Mouse (Mus musculus): ENCODE results near the gene Etv5. TPM values are rescaled to one million over a fixed set of nuclear protein-coding genes. Genes with fewer than 3 reads are reported as not detected.

The Etv5 gene
- polyA plus RNA-seq (2014; fragmentation: Nextera tagmentation; extraction: Ambion mirVana) = 10.1 and 13.4 TPM in 2 replicates

GRCm38 (mm10) chr16:22439499-22440177 lies at the start of gene Etv5:
Gene Etv5 (minus strand): TSS chr16:22439719.
- peak; percentile 98 for DNase-seq (ENCODE audit: low spot score, missing footprints)
- ATAC-seq (ENCODE audit: low FRiP score) = peak; percentile 99
- Histone ChIP-seq H3K9me3 (ENCODE audit: control insufficient read depth, low read length) (no peaks in the 10 kb centered on the region), H3K27me3 (ENCODE audit: control insufficient read depth, insufficient read depth, low read length) (peaks cover 42% of the 10 kb centered on the region), H3K36me3 (ENCODE audit: control insufficient read depth, insufficient read depth, low read length) (no peaks in the 10 kb centered on the region), H3K27ac (ENCODE audit: low read depth, low read length) (no peak within 1 kb of the TSS; the same call in 1 of the 2 replicates), H3K4me1 (ENCODE audit: control insufficient read depth, insufficient read depth, low read length) (peaks cover 18% of the 10 kb centered on the region), H3K4me2 (peak within 1 kb of the TSS; percentile 98), H3K9ac (ENCODE audit: low read length) (peak within 1 kb of the TSS; percentile 68), H3K4me3 (ENCODE audit: low read depth, low read length) (peak within 1 kb of the TSS; percentile 73)
- WGBS = under 1% methylated on average over 56 of the region's 63 CpGs

GRCm38 (mm10) chr16:22483900-22484299 lies 44.4 kb upstream of the Etv5 start:
- no peak for DNase-seq (ENCODE audit: low spot score, missing footprints)
- WGBS = 93% methylated on average over 1 of the region's 1 CpGs
- no peak overlapping the region for H3K4me2 ChIP-seq
- no peak overlapping the region for H3K4me3 ChIP-seq (ENCODE audit: low read depth, low read length)
- no peaks in the 10 kb centered on the region for H3K9me3 ChIP-seq (ENCODE audit: control insufficient read depth, low read length)
- H3K27me3 ChIP-seq (ENCODE audit: control insufficient read depth, insufficient read depth, low read length) = no peaks in the 10 kb centered on the region
- H3K36me3 ChIP-seq (ENCODE audit: control insufficient read depth, insufficient read depth, low read length) = no peaks in the 10 kb centered on the region
- no peak overlapping the region for H3K9ac ChIP-seq (ENCODE audit: low read length)
- H3K4me1 ChIP-seq (ENCODE audit: control insufficient read depth, insufficient read depth, low read length) = no peaks in the 10 kb centered on the region
- no peak for ATAC-seq (ENCODE audit: low FRiP score)
- H3K27ac ChIP-seq (ENCODE audit: low read depth, low read length) = no peak overlapping the region

DNA sequence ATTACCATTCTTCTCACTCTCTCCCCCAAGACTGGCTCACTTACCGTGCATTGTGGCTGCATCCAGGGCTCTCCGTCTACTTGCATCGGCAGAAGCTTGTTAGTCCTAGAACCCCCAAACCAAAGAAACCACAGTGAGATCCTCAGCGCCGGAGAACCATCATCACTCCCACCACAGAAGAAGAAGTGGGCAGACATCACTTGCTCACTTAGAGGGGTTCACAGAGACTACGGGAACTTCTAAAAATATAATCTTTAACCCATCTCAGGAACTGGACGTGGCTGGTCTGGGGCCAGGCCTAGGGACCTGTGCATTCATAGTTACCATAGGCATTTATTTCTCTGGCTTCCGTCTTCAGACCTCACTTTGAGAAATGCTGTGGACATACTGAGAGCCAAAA lies 39.8 kb upstream of the Etv5 start:
- no peak overlapping the region for H3K4me2 ChIP-seq
- no peak overlapping the region for H3K4me3 ChIP-seq (ENCODE audit: low read depth, low read length)
- H3K9ac ChIP-seq (ENCODE audit: low read length) = no peak overlapping the region
- H3K36me3 ChIP-seq (ENCODE audit: control insufficient read depth, insufficient read depth, low read length) = no peaks in the 10 kb centered on the region
- no peaks in the 10 kb centered on the region for H3K9me3 ChIP-seq (ENCODE audit: control insufficient read depth, low read length)
- ATAC-seq (ENCODE audit: low FRiP score) = no peak
- no peaks in the 10 kb centered on the region for H3K27me3 ChIP-seq (ENCODE audit: control insufficient read depth, insufficient read depth, low read length)
- DNase-seq (ENCODE audit: low spot score, missing footprints) = no peak
- no peaks in the 10 kb centered on the region for H3K4me1 ChIP-seq (ENCODE audit: control insufficient read depth, insufficient read depth, low read length)
- no peak overlapping the region for H3K27ac ChIP-seq (ENCODE audit: low read depth, low read length)
- WGBS = 94% methylated on average over 8 of the region's 8 CpGs

DNA sequence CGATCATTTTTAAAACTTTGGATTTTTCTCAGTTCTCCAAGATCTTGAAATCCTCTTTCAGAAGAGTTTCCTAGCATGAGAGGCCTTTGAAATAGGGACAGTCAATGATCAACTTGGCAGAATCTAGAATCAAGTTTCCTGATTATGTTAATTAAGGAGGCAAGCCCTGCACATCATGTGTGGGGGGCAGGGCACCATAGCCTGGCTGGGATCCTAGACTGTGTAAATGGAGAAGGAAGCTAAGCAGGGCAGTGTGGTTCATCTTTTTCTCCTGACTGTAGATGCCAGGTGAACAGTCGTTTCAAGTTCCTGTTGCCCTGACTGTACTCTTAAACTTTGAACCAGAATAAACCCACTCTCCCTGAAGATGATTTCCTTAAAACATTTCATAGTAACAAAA lies 32.2 kb upstream of the Etv5 start:
- H3K4me3 ChIP-seq (ENCODE audit: low read depth, low read length) = no peak overlapping the region
- WGBS = 87% methylated on average over 2 of the region's 2 CpGs
- H3K36me3 ChIP-seq (ENCODE audit: control insufficient read depth, insufficient read depth, low read length) = no peaks in the 10 kb centered on the region
- DNase-seq (ENCODE audit: low spot score, missing footprints) (no peak), ATAC-seq (ENCODE audit: low FRiP score) (no peak)
- H3K4me2 ChIP-seq = no peak overlapping the region
- no peak overlapping the region for H3K27ac ChIP-seq (ENCODE audit: low read depth, low read length)
- no peaks in the 10 kb centered on the region for H3K4me1 ChIP-seq (ENCODE audit: control insufficient read depth, insufficient read depth, low read length)
- no peaks in the 10 kb centered on the region for H3K27me3 ChIP-seq (ENCODE audit: control insufficient read depth, insufficient read depth, low read length)
- no peak overlapping the region for H3K9ac ChIP-seq (ENCODE audit: low read length)
- no peaks in the 10 kb centered on the region for H3K9me3 ChIP-seq (ENCODE audit: control insufficient read depth, low read length)

DNA sequence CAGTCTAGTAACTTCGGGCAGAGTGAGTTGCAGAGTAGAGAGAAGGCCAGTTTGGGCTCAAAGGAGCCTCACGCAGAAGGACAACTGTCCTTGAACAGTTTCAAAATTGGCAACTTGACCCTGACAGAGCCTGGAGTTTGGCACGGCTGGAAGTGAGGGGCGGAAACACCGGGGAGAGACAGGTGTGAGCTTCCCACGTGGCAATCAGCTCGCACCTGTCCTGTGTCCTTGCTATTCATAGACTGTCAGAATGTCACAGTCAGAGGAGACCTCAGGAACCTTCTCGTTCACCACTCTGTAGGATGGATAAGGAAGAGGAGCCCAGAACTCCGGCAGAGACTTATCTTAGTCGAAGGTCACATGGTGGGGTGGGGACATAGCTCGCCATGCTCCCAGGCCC lies 29.9 kb upstream of the Etv5 start:
- H3K27ac ChIP-seq (ENCODE audit: low read depth, low read length) = no peak overlapping the region
- H3K9ac ChIP-seq (ENCODE audit: low read length) = no peak overlapping the region
- no peaks in the 10 kb centered on the region for H3K36me3 ChIP-seq (ENCODE audit: control insufficient read depth, insufficient read depth, low read length)
- ATAC-seq (ENCODE audit: low FRiP score) = no peak
- H3K27me3 ChIP-seq (ENCODE audit: control insufficient read depth, insufficient read depth, low read length) = no peaks in the 10 kb centered on the region
- H3K9me3 ChIP-seq (ENCODE audit: control insufficient read depth, low read length) = no peaks in the 10 kb centered on the region
- no peaks in the 10 kb centered on the region for H3K4me1 ChIP-seq (ENCODE audit: control insufficient read depth, insufficient read depth, low read length)
- DNase-seq (ENCODE audit: low spot score, missing footprints) = no peak
- H3K4me3 ChIP-seq (ENCODE audit: low read depth, low read length) = no peak overlapping the region
- H3K4me2 ChIP-seq = no peak overlapping the region
- WGBS = 82% methylated on average over 11 of the region's 11 CpGs

DNA sequence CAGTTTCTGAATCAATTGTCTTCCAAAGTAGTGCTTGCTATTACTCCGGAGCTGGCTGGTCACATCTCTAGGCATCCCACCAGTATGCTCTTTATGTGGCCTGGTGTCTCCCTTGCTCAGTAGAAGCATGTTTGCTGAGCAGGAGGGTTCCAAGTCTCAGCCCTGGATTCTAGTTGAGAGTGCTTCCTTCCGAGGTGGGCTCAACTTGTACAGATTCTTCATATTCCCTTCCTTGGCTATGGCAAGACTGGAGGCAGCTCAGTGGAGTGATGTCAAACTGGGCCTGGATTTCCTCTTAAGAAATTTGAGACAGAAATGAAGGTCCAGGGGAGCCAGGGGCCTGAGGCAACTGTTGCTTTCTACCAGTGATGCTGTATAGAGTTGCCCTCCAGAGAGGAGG lies 27.6 kb upstream of the Etv5 start:
- 93% methylated on average over 2 of the region's 2 CpGs for WGBS
- ATAC-seq (ENCODE audit: low FRiP score) = no peak

GRCm38 (mm10) chr16:22466381-22466780 lies 26.9 kb upstream of the Etv5 start:
- Histone ChIP-seq H3K9ac (ENCODE audit: low read length) (no peak overlapping the region), H3K4me2 (no peak overlapping the region), H3K4me1 (ENCODE audit: control insufficient read depth, insufficient read depth, low read length) (no peaks in the 10 kb centered on the region), H3K27me3 (ENCODE audit: control insufficient read depth, insufficient read depth, low read length) (no peaks in the 10 kb centered on the region), H3K27ac (ENCODE audit: low read depth, low read length) (no peak overlapping the region), H3K9me3 (ENCODE audit: control insufficient read depth, low read length) (no peaks in the 10 kb centered on the region), H3K36me3 (ENCODE audit: control insufficient read depth, insufficient read depth, low read length) (no peaks in the 10 kb centered on the region), H3K4me3 (ENCODE audit: low read depth, low read length) (no peak overlapping the region)
- DNase-seq (ENCODE audit: low spot score, missing footprints) (no peak), ATAC-seq (ENCODE audit: low FRiP score) (no peak)
- 90% methylated on average over 11 of the region's 11 CpGs for WGBS

More for the DNA sequence above, 27.6 kb upstream of the Etv5 start:
- Histone ChIP-seq H3K4me1 (ENCODE audit: control insufficient read depth, insufficient read depth, low read length) (no peaks in the 10 kb centered on the region), H3K27me3 (ENCODE audit: control insufficient read depth, insufficient read depth, low read length) (no peaks in the 10 kb centered on the region), H3K4me2 (no peak overlapping the region), H3K36me3 (ENCODE audit: control insufficient read depth, insufficient read depth, low read length) (no peaks in the 10 kb centered on the region), H3K9me3 (ENCODE audit: control insufficient read depth, low read length) (no peaks in the 10 kb centered on the region), H3K27ac (ENCODE audit: low read depth, low read length) (no peak overlapping the region), H3K4me3 (ENCODE audit: low read depth, low read length) (no peak overlapping the region), H3K9ac (ENCODE audit: low read length) (no peak overlapping the region)
- no peak for DNase-seq (ENCODE audit: low spot score, missing footprints)

DNA sequence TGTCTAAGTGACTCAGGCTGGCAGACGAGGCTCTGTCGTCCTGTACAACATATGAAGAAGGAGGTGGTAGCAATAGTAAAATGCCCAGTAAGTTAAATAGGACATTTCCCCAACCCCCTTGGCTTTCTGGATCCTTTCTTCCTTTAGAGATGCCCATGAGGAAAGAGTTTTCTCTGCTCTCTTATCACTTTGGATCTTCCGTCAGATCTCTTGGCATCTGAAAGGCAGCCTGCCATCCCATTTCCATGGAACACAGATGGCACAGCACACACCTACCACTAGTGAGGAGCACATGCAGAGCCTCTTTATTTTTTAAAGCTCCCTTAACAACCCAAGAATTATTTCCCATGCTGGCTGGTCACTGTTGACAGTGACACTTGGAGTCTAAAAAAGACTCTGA lies 22.7 kb upstream of the Etv5 start:
- Histone ChIP-seq H3K4me3 (ENCODE audit: low read depth, low read length) (no peak overlapping the region), H3K9me3 (ENCODE audit: control insufficient read depth, low read length) (no peaks in the 10 kb centered on the region), H3K27ac (ENCODE audit: low read depth, low read length) (no peak overlapping the region), H3K27me3 (ENCODE audit: control insufficient read depth, insufficient read depth, low read length) (no peaks in the 10 kb centered on the region), H3K9ac (ENCODE audit: low read length) (no peak overlapping the region), H3K4me2 (no peak overlapping the region), H3K36me3 (ENCODE audit: control insufficient read depth, insufficient read depth, low read length) (no peaks in the 10 kb centered on the region), H3K4me1 (ENCODE audit: control insufficient read depth, insufficient read depth, low read length) (no peaks in the 10 kb centered on the region)
- DNase-seq (ENCODE audit: low spot score, missing footprints) = no peak
- no peak for ATAC-seq (ENCODE audit: low FRiP score)
- 85% methylated on average over 3 of the region's 3 CpGs for WGBS

DNA sequence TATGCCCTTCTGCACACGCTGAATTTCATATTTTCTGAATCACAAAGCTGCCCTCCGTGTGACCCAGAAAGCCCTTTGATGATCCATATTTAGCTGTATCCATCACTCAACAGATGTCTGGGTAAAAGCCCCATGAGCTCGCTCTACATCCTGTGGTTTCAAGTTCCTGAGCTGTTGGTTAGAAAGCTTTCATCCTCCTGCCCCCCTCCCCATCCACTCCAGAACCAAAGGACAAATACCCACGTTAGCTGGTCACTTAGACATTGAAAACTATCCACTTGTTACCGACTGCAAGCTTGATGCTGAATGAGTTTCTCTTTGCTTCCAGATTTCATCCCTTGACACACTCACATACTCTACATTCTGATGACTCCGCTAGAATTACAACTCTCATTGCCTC lies 22.2 kb upstream of the Etv5 start:
- 80% methylated on average over 6 of the region's 6 CpGs for WGBS
- ATAC-seq (ENCODE audit: low FRiP score) (no peak), DNase-seq (ENCODE audit: low spot score, missing footprints) (peak; percentile 65)
- no peak overlapping the region for H3K9ac ChIP-seq (ENCODE audit: low read length)
- no peaks in the 10 kb centered on the region for H3K36me3 ChIP-seq (ENCODE audit: control insufficient read depth, insufficient read depth, low read length)
- no peak overlapping the region for H3K4me2 ChIP-seq
- no peak overlapping the region for H3K27ac ChIP-seq (ENCODE audit: low read depth, low read length)
- no peaks in the 10 kb centered on the region for H3K9me3 ChIP-seq (ENCODE audit: control insufficient read depth, low read length)
- no peaks in the 10 kb centered on the region for H3K27me3 ChIP-seq (ENCODE audit: control insufficient read depth, insufficient read depth, low read length)
- no peak overlapping the region for H3K4me3 ChIP-seq (ENCODE audit: low read depth, low read length)
- no peaks in the 10 kb centered on the region for H3K4me1 ChIP-seq (ENCODE audit: control insufficient read depth, insufficient read depth, low read length)
